Mouse (Mus musculus) olfactory bulb, adult 2 months (tissue): Measurements from ENCODE around the gene Eif2ak1.

Experiments
- CTCF ChIP-seq: fragments of 200-500 bp; IDR thresholded peaks from 2 replicates; pipeline ENCODE4 v1.5.1; 2012; ENCODE audit warnings: low read depth, mild to moderate bottlenecking, low read length, moderate library complexity; ENCODE audit not compliant: insufficient read depth
- POLR2A ChIP-seq: fragments of 200-500 bp; IDR thresholded peaks from 2 replicates; pipeline ENCODE4 v1.6.1; 2012; ENCODE audit warnings: mild to moderate bottlenecking, low read depth, low read length, moderate library complexity; ENCODE audit not compliant: insufficient read depth

- TF ChIP-seq CTCF (no peak), POLR2A (no peak)
Measured at GRCm38 (mm10) chr5:143927875-143928274, 110.3 kb downstream of the Eif2ak1 start, which contains the start of gene Gm42421.
